Mouse (Mus musculus) olfactory bulb, adult 2 months (tissue): ENCODE measurements at regions not wholly inside any gene's neighbourhood (a gene's known extent, or its start where the extent isn't known, plus 50 kb on each side); places are given as distances from the start of the nearest gene placed in this dataset.

Experiments
- CTCF ChIP-seq: fragments of 200-500 bp; IDR thresholded peaks from 2 replicates; pipeline ENCODE4 v1.5.1; 2012; ENCODE audit warnings: low read depth, mild to moderate bottlenecking, low read length, moderate library complexity; ENCODE audit not compliant: insufficient read depth
- POLR2A ChIP-seq: fragments of 200-500 bp; IDR thresholded peaks from 2 replicates; pipeline ENCODE4 v1.6.1; 2012; ENCODE audit warnings: mild to moderate bottlenecking, low read depth, low read length, moderate library complexity; ENCODE audit not compliant: insufficient read depth

GRCm38 (mm10) chr10:97122693-97123092 lies 356.7 kb upstream of the Dcn start:
- no peak for TF ChIP-seq POLR2A
- TF ChIP-seq CTCF = no peak
